Mouse (Mus musculus) kidney, postnatal 0 days (tissue): Measurements from ENCODE around the gene Hist2h2ab. TPM values are rescaled to one million over a fixed set of nuclear protein-coding genes. Genes with fewer than 3 reads are reported as not detected.
"Not testable (repeated sequence)": the region's sequence is repeated elsewhere in the genome, so short reads cannot be mapped to it uniquely, and the experiment has no call there.

Experiments used
- ATAC-seq: fragments of 200-750 bp; cut with Nextera tagmentation; replicated peaks from 2 replicates; pipeline ENCODE4 v1.8.0; 2017; ENCODE audit warnings: low read depth, moderate number of reproducible peaks, moderate TSS enrichment, moderate library complexity; ENCODE audit not compliant: low FRiP score
- DNase-seq: peaks from one replicate; pipeline ENCODE4 v3.0.0-alpha.2; 2016; ENCODE audit warnings: low spot score
- H3K27ac ChIP-seq: fragments of 300-500 bp; sonication (generic); 2 replicates; pipeline ENCODE4 v1.5.1; 2014; ENCODE audit warnings: mild to moderate bottlenecking
- H3K27me3 ChIP-seq: fragments of 300-500 bp; sonication (generic); 2 replicates; pipeline ENCODE4 v1.6.1; 2014; ENCODE audit warnings: low read length, mixed read lengths; ENCODE audit not compliant: insufficient read depth
- H3K36me3 ChIP-seq: fragments of 300-500 bp; sonication (generic); 2 replicates; pipeline ENCODE4 v1.6.1; 2014; ENCODE audit warnings: low read length, mixed read lengths; ENCODE audit not compliant: insufficient read depth
- H3K4me1 ChIP-seq: fragments of 300-500 bp; sonication (generic); replicated peaks from 2 replicates; pipeline ENCODE4 v1.6.1; 2014; ENCODE audit warnings: antibody characterized with exemption, low read length, mixed read lengths; ENCODE audit not compliant: insufficient read depth
- H3K4me2 ChIP-seq: fragments of 300-500 bp; sonication (generic); 2 replicates; pipeline ENCODE4 v1.6.1; 2014; ENCODE audit warnings: mild to moderate bottlenecking, low read length, moderate library complexity, mixed read lengths
- H3K4me3 ChIP-seq: fragments of 300-500 bp; sonication (generic); replicated peaks from 2 replicates; pipeline ENCODE4 v1.5.1; 2014; ENCODE audit warnings: low read depth, low read length
- H3K9ac ChIP-seq: fragments of 300-500 bp; sonication (generic); 2 replicates; pipeline ENCODE4 v1.6.1; 2014; ENCODE audit warnings: low read depth, low read length
- H3K9me3 ChIP-seq: fragments of 300-500 bp; sonication (generic); replicated peaks from 2 replicates; pipeline ENCODE4 v1.6.1; 2016; ENCODE audit warnings: low read length, inconsistent platforms, mixed read lengths
- CTCF ChIP-seq: IDR thresholded peaks from 2 replicates; pipeline ENCODE4 v1.5.1; 2016; ENCODE audit warnings: antibody characterized with exemption, low read depth, mild to moderate bottlenecking, moderate library complexity
- WGBS: fragments of 180-500 bp; shearing (Covaris S2); extraction: QIAGEN DNeasy Blood & Tissue Kit; methylation state at CpG from one replicate; pipeline ENCODE4 v1.1.7; 2014; 5-methylcytosine and 5-hydroxymethylcytosine counted together
- polyA plus RNA-seq: library from polyadenylated mRNA; unstranded; fragments of >200 nt; fragmentation: Nextera tagmentation; extraction: Ambion mirVana; gene quantifications from 2 replicates; pipeline ENCODE4 v1.2.1, GENCODE M21; 2015

Hist2h2ab gene
- polyA plus RNA-seq, 1 experiment from 2014 or later = not detected

DNA sequence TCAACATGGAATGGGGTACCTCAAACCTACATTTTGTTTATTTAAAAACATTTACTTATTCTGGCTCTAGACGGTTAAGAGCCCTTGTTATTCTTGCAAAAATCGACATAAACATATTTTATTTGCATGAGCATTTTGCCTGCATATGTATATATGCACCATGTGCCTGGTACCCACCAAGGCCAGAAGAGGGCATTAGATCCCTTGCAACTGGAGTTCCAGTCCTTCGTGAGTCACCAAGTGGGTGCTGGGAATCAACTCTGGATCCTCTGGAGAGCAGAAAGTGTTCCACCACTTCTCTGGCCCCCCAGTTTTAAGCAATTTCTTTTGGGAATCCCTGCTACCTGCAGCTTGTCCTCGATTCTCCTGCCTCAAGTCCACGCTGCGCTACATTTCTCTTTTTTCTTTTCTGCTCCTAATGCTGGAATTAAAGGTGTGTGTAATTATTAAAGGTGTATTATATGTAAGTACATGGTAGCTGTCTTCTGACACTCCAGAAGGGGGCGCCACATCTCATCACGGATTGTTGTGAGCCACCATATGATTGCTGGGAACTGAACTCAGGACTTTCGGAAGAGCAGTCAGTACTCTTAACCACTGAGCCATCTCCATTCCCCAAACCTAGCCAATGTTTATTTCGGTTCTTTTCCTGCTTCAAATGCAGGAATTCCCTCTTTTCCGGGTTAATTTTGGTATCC, 23.9 kb upstream of the Hist2h2ab start:
- ATAC-seq = no peak
- DNase-seq = no peak
- Histone ChIP-seq H3K36me3 (no peaks in the 10 kb centered on the region), H3K4me3 (no peak overlapping the region), H3K4me2 (no peak overlapping the region), H3K4me1 (peaks cover 12% of the 10 kb centered on the region), H3K9ac (no peak overlapping the region), H3K27me3 (no peaks in the 10 kb centered on the region), H3K27ac (no peak overlapping the region), H3K9me3 (no peaks in the 10 kb centered on the region)
- WGBS = 93% methylated on average over 11 of the region's 11 CpGs
- TF ChIP-seq CTCF = peak; percentile 29; the same call in 1 of the 2 replicates

DNA sequence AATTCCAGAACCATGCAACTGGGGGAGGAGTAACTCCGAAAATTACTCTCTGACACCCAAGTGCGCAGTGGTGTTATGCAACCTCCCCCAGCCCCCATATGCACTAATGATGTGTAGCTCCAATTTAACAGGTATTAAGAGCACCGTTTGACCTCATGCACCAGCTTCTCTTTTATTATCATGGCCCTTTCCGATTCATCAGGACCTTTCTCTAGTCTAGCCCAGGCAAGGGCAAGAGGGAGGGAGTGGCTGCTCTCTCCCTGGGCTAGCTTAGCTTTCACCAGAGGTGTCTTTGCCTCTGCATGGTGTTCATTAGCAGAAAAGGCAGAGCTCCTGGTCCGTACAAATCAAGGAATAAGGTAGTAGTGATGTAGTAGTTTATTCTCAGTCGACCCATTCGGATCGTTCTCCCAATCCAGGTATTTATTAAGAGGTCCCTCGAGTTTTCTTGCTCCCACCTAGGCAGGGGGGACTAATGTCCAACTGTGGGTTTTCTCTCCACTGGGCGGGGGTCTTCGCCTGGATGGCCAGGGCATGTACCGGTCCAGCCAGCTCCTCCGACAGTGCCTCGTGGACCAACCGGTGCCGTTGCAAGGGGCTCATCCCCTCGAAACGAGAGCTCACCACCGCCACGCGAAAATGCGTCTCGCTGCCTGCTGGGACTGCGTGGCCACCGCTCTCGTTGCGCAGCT, 23.1 kb upstream of the Hist2h2ab start:
- peak overlapping the region; percentile 73 for H3K9ac ChIP-seq
- no peaks in the 10 kb centered on the region for H3K9me3 ChIP-seq
- peak overlapping the region; percentile 48 for H3K4me3 ChIP-seq
- ATAC-seq (no peak; the same call in 1 of the 2 replicates), DNase-seq (no peak)
- no peak for TF ChIP-seq CTCF
- peaks cover 12% of the 10 kb centered on the region for H3K4me1 ChIP-seq
- peak overlapping the region; percentile 91 for H3K27ac ChIP-seq
- 18% methylated on average over 27 of the region's 27 CpGs for WGBS
- H3K27me3 ChIP-seq = no peaks in the 10 kb centered on the region
- H3K36me3 ChIP-seq = no peaks in the 10 kb centered on the region
- peak overlapping the region; percentile 73 for H3K4me2 ChIP-seq

DNA sequence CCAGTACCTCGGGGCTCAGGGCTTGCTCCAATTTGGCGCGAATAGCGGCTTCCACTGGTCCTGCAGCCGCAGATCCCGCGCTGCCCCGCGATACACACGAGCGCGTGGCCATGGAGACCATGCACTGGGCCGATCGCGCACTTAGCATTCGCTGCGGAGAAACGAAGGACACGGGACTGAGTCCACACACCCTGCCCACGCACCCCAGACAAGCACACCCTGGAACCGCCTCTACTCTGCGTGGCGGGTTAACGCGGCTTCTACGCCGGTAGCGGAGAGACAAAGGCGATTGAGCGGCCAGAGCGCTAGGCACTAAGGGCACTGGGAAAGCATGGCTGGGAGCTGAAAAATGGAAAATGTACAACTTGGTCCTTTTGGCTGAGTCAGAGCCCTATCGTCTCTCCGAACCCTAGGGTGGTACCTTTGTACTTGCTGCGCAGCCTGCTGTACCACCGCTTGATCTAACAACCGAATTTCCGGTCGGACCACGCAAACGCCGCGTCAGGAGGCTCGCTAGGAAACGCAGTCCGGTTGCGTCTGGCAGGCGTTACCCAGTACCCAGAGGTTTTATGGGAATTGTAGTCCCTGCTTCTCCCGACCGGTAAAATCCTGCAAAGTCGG, 22.4 kb upstream of the Hist2h2ab start:
- peak; percentile 16; the same call in 1 of the 2 replicates for TF ChIP-seq CTCF
- Histone ChIP-seq H3K4me3 (peak overlapping the region; percentile 48), H3K4me2 (peak overlapping the region; percentile 73), H3K9me3 (no peaks in the 10 kb centered on the region), H3K27ac (peak overlapping the region; percentile 91), H3K4me1 (peaks cover 12% of the 10 kb centered on the region), H3K9ac (peak overlapping the region; percentile 73), H3K27me3 (no peaks in the 10 kb centered on the region), H3K36me3 (no peaks in the 10 kb centered on the region)
- under 1% methylated on average over 50 of the region's 50 CpGs for WGBS
- ATAC-seq (peak; percentile 90), DNase-seq (peak; percentile 95)

DNA sequence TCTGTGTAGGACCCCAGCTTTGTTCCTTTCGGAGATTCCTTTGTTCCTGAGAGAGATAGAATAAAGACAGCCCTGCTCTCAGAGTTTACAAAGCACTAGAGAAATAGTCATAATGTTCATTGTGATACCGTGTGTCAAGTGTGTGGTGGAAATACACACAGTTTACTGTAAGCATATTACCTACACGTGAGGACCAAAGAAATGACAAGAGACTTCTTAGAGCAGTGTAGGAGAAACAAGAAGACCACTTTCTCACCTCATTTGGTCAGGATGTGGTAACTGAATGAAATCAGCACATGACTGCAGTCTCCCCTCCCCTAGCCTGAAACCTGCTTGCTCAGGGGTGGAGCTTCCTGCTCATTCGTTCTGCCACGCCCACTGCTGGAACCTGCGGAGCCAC, 21.5 kb upstream of the Hist2h2ab start:
- no peaks in the 10 kb centered on the region for H3K9me3 ChIP-seq
- no peaks in the 10 kb centered on the region for H3K36me3 ChIP-seq
- peak overlapping the region; percentile 73 for H3K4me2 ChIP-seq
- H3K27me3 ChIP-seq = no peaks in the 10 kb centered on the region
- DNase-seq (no peak), ATAC-seq (no peak)
- peaks cover 12% of the 10 kb centered on the region for H3K4me1 ChIP-seq
- 3% methylated on average over 6 of the region's 6 CpGs for WGBS
- H3K27ac ChIP-seq = no peak overlapping the region
- peak overlapping the region; percentile 48; the same call in 1 of the 2 replicates for H3K4me3 ChIP-seq
- H3K9ac ChIP-seq = no peak overlapping the region
- TF ChIP-seq CTCF = no peak

DNA sequence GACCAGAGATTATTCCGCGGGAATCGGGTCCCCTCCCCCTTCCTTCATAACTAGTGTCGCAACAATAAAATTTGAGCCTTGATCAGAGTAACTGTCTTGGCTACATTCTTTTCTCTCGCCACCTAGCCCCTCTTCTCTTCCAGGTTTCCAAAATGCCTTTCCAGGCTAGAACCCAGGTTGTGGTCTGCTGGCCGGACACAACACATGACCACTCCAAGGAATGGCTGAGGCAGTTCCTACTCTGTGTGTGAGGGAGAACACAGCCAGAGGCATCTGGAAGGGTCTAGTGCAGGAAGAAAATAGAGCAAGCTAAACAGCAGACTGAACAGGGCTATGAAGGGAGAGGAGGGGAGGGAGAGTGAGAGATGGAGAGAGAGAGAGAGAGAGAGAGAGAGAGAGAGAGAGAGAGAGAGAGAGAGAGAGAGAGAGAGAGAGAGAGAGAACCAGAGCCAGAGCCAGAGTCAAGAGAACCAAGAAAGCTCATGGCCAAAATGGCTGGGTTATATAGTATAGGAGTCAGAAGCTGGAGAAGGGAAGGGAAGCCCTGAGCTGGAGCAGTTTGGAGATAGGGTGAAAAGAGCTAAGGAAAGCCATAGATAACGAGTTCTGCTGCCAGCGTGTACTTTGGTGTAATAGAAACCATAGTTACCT, 20.9 kb upstream of the Hist2h2ab start:
- not testable (repeated sequence) for H3K9ac ChIP-seq, H3K27me3 ChIP-seq, H3K36me3 ChIP-seq, H3K4me3 ChIP-seq, H3K27ac ChIP-seq, ATAC-seq, H3K9me3 ChIP-seq, H3K4me2 ChIP-seq, DNase-seq
- WGBS = 32% methylated on average over 6 of the region's 8 CpGs
- H3K4me1 ChIP-seq = peaks cover 12% of the 10 kb centered on the region

DNA sequence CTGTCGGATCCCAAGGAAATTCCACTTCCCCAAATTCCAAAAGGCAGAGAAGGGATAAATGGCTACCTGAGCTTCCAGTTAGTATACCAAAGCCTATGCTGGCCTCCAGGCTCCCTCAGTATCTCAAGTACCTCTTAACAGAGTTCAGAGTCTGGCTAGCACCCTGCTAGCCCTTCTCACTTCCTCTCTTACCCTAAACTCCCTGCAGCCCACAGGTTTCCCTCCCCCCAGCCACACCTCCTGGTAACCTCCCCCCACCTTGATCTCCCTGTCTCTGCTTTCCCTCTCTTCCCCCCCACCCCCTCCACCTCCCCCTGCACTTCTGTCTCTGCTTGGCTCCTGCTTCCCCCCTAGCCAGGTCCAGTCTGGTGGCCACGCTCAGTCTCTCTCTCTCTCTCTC, 19.9 kb upstream of the Hist2h2ab start:
- 56% methylated on average over 2 of the region's 2 CpGs for WGBS
- Histone ChIP-seq H3K4me3 (no peak overlapping the region), H3K4me2 (no peak overlapping the region), H3K36me3 (no peaks in the 10 kb centered on the region), H3K27ac (no peak overlapping the region), H3K27me3 (no peaks in the 10 kb centered on the region), H3K9me3 (no peaks in the 10 kb centered on the region), H3K9ac (no peak overlapping the region), H3K4me1 (peaks cover 12% of the 10 kb centered on the region)
- ATAC-seq (no peak), DNase-seq (no peak)
- no peak for TF ChIP-seq CTCF
